Mouse (Mus musculus): ENCODE results near the gene Pip5k1b. TPM values are rescaled to one million over a fixed set of nuclear protein-coding genes. Genes with fewer than 3 reads are reported as not detected.
A peak's percentile ranks its signal among the peaks of the same experiment; 100 is the strongest.

Pip5k1b gene
- polyA plus RNA-seq, 1 experiment: 2.8 TPM

- no peak for TF ChIP-seq CTCF (IDR thresholded peaks at IDR 0.05; ENCODE audit: borderline replicate concordance, extremely low read depth, insufficient read depth, insufficient read length)
- no peak for DNase-seq (ENCODE audit: low read depth)
These were observed 28.1 kb downstream of the Pip5k1b start for GRCm38 (mm10) chr19:24527613-24527948.

GRCm38 (mm10) chr19:24526731-24527612, 28.7 kb downstream of the Pip5k1b start:
- DNase-seq (ENCODE audit: low read depth): no peak
- TF ChIP-seq CTCF (IDR thresholded peaks at IDR 0.05; ENCODE audit: borderline replicate concordance, extremely low read depth, insufficient read depth, insufficient read length) (no peak), POLR2A (IDR thresholded peaks at IDR 0.05; ENCODE audit: borderline replicate concordance, extremely low read depth, insufficient read depth, insufficient read length, poor library complexity, severe bottlenecking) (no peak)

- TF ChIP-seq POLR2A (IDR thresholded peaks at IDR 0.05; ENCODE audit: borderline replicate concordance, extremely low read depth, insufficient read depth, insufficient read length, poor library complexity, severe bottlenecking) (no peak), CTCF (IDR thresholded peaks at IDR 0.05; ENCODE audit: borderline replicate concordance, extremely low read depth, insufficient read depth, insufficient read length) (no peak)
- DNase-seq (ENCODE audit: low read depth): peak; percentile 56
These were observed 32.0 kb downstream of the Pip5k1b start for GRCm38 (mm10) chr19:24523476-24524313.

GRCm38 (mm10) chr19:24521997-24522396, 33.7 kb downstream of the Pip5k1b start:
- TF ChIP-seq POLR2A (IDR thresholded peaks at IDR 0.05; ENCODE audit: borderline replicate concordance, extremely low read depth, insufficient read depth, insufficient read length, poor library complexity, severe bottlenecking) (no peak), CTCF (IDR thresholded peaks at IDR 0.05; ENCODE audit: borderline replicate concordance, extremely low read depth, insufficient read depth, insufficient read length) (no peak)
- no peak for DNase-seq (ENCODE audit: low read depth)

GRCm38 (mm10) chr19:24521146-24521545, 34.5 kb downstream of the Pip5k1b start:
- DNase-seq (ENCODE audit: low read depth): no peak
- TF ChIP-seq POLR2A (IDR thresholded peaks at IDR 0.05; ENCODE audit: borderline replicate concordance, extremely low read depth, insufficient read depth, insufficient read length, poor library complexity, severe bottlenecking) (no peak), CTCF (IDR thresholded peaks at IDR 0.05; ENCODE audit: borderline replicate concordance, extremely low read depth, insufficient read depth, insufficient read length) (no peak)

GRCm38 (mm10) chr19:24519732-24520409, 35.8 kb downstream of the Pip5k1b start:
- no peak for DNase-seq (ENCODE audit: low read depth)
- no peak for TF ChIP-seq CTCF (IDR thresholded peaks at IDR 0.05; ENCODE audit: borderline replicate concordance, extremely low read depth, insufficient read depth, insufficient read length)
- no peak for TF ChIP-seq POLR2A (IDR thresholded peaks at IDR 0.05; ENCODE audit: borderline replicate concordance, extremely low read depth, insufficient read depth, insufficient read length, poor library complexity, severe bottlenecking)

- DNase-seq (ENCODE audit: low read depth): no peak
These were observed 37.3 kb downstream of the Pip5k1b start for GRCm38 (mm10) chr19:24518384-24518783.

GRCm38 (mm10) chr19:24517057-24517456, 38.6 kb downstream of the Pip5k1b start:
- no peak for TF ChIP-seq CTCF (IDR thresholded peaks at IDR 0.05; ENCODE audit: borderline replicate concordance, extremely low read depth, insufficient read depth, insufficient read length)
- no peak for TF ChIP-seq POLR2A (IDR thresholded peaks at IDR 0.05; ENCODE audit: borderline replicate concordance, extremely low read depth, insufficient read depth, insufficient read length, poor library complexity, severe bottlenecking)
- no peak for DNase-seq (ENCODE audit: low read depth)

More at GRCm38 (mm10) chr19:24518384-24518783, 37.3 kb downstream of the Pip5k1b start:
- TF ChIP-seq POLR2A (IDR thresholded peaks at IDR 0.05; ENCODE audit: borderline replicate concordance, extremely low read depth, insufficient read depth, insufficient read length, poor library complexity, severe bottlenecking): no peak
- no peak for TF ChIP-seq CTCF (IDR thresholded peaks at IDR 0.05; ENCODE audit: borderline replicate concordance, extremely low read depth, insufficient read depth, insufficient read length)

- no peak for DNase-seq (ENCODE audit: low read depth)
- TF ChIP-seq CTCF (IDR thresholded peaks at IDR 0.05; ENCODE audit: borderline replicate concordance, extremely low read depth, insufficient read depth, insufficient read length): no peak
- no peak for TF ChIP-seq POLR2A (IDR thresholded peaks at IDR 0.05; ENCODE audit: borderline replicate concordance, extremely low read depth, insufficient read depth, insufficient read length, poor library complexity, severe bottlenecking)
These were observed 39.7 kb downstream of the Pip5k1b start for GRCm38 (mm10) chr19:24515941-24516340.

- no peak for DNase-seq (ENCODE audit: low read depth)
- no peak for TF ChIP-seq CTCF (IDR thresholded peaks at IDR 0.05; ENCODE audit: borderline replicate concordance, extremely low read depth, insufficient read depth, insufficient read length)
- no peak for TF ChIP-seq POLR2A (IDR thresholded peaks at IDR 0.05; ENCODE audit: borderline replicate concordance, extremely low read depth, insufficient read depth, insufficient read length, poor library complexity, severe bottlenecking)
These were observed 40.7 kb downstream of the Pip5k1b start for GRCm38 (mm10) chr19:24514661-24515642.

Data from brain, embryonic 14.5 days (tissue).